Mouse (Mus musculus): Measurements from ENCODE around the gene Krtcap2.

Krtcap2 gene

DNA sequence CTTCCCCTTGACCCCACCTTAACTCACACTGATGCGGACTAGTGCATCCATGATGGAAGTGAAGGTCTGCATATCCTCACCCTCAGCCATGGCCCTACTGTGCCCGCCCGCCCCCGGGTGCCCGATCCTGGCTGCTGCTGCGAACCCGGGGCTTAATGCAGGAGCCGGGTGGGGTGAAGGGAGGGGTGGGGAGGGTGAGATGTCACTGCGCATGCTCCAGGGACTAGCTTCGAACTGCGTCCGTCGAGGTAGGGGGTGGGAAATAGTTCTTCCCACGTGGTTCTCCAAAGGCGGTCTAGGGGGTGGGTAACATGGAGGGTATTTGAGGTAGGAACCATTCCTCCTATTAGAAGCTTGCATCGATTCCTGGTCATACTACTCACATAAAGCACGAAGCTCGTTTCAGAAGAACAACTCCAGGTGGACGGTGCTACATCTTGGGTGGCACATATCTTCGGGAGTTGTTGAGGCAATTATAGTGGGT lies at the start of gene Krtcap2:
Krtcap2 (plus strand) TSS at position 279 of the 484 bp plus-strand sequence.
- Histone ChIP-seq H3K36me3 (ENCODE audit: insufficient read depth, low read length) (peaks cover 24% of the 10 kb centered on the region), H3K4me1 (replicated peaks; ENCODE audit: low read depth, low read length) (peaks cover 65% of the 10 kb centered on the region), H3K4me3 (replicated peaks; ENCODE audit: low read length) (peak within 1 kb of the TSS; percentile 90), H3K27me3 (ENCODE audit: insufficient read depth, low read length) (peaks cover 35% of the 10 kb centered on the region), H3K9me3 (ENCODE audit: low read length) (no peaks in the 10 kb centered on the region)
- TF ChIP-seq CTCF (conservative IDR thresholded peaks at IDR 0.05; ENCODE audit: low read length) = no peak
- TF ChIP-seq NANOG (IDR thresholded peaks at IDR 0.05; ENCODE audit: borderline replicate concordance, low read length) = no peak
- no peak for TF ChIP-seq POU5F1 (IDR thresholded peaks at IDR 0.05; ENCODE audit: borderline replicate concordance, low read length)

- no peaks in the 10 kb centered on the region for H3K36me3 ChIP-seq (ENCODE audit: insufficient read depth, low read length)
- H3K9me3 ChIP-seq (ENCODE audit: low read length) = no peaks in the 10 kb centered on the region
- peak overlapping the region; percentile 37 for H3K4me3 ChIP-seq (replicated peaks; ENCODE audit: low read length)
- TF ChIP-seq POU5F1 (IDR thresholded peaks at IDR 0.05; ENCODE audit: borderline replicate concordance, low read length) (no peak), CTCF (conservative IDR thresholded peaks at IDR 0.05; ENCODE audit: low read length) (peak; percentile 25)
- no peaks in the 10 kb centered on the region for H3K27me3 ChIP-seq (ENCODE audit: insufficient read depth, low read length)
- H3K4me1 ChIP-seq (replicated peaks; ENCODE audit: low read depth, low read length) = peaks cover 22% of the 10 kb centered on the region
Observed at GRCm38 (mm10) chr3:89195979-89196877, 49.5 kb upstream of the Krtcap2 start.

DNA sequence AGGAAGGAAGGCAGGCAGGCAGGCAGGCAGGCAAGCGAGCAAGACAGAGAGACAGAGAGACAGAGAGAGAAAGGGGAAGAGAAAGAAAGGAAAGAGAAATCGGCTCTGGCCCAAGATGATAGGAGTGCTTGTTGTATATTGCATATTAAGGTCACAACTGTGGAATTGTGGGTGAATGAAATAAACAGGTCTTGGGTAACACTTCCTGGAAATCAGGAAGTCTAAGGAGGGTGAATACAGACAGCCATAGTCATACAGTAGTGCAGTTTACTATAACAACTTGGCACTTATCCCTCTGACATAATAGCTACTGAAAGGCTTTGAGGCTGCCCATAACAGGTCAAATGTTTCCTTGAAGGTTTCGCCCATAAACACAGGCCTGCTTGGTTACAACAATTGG lies 45.9 kb upstream of the Krtcap2 start:
- Histone ChIP-seq H3K4me3 (replicated peaks; ENCODE audit: low read length) (no peak overlapping the region), H3K27me3 (ENCODE audit: insufficient read depth, low read length) (no peaks in the 10 kb centered on the region), H3K4me1 (replicated peaks; ENCODE audit: low read depth, low read length) (peaks cover 36% of the 10 kb centered on the region), H3K9me3 (ENCODE audit: low read length) (no peaks in the 10 kb centered on the region), H3K36me3 (ENCODE audit: insufficient read depth, low read length) (peaks cover 11% of the 10 kb centered on the region)
- TF ChIP-seq NANOG (IDR thresholded peaks at IDR 0.05; ENCODE audit: borderline replicate concordance, low read length) = no peak

DNA sequence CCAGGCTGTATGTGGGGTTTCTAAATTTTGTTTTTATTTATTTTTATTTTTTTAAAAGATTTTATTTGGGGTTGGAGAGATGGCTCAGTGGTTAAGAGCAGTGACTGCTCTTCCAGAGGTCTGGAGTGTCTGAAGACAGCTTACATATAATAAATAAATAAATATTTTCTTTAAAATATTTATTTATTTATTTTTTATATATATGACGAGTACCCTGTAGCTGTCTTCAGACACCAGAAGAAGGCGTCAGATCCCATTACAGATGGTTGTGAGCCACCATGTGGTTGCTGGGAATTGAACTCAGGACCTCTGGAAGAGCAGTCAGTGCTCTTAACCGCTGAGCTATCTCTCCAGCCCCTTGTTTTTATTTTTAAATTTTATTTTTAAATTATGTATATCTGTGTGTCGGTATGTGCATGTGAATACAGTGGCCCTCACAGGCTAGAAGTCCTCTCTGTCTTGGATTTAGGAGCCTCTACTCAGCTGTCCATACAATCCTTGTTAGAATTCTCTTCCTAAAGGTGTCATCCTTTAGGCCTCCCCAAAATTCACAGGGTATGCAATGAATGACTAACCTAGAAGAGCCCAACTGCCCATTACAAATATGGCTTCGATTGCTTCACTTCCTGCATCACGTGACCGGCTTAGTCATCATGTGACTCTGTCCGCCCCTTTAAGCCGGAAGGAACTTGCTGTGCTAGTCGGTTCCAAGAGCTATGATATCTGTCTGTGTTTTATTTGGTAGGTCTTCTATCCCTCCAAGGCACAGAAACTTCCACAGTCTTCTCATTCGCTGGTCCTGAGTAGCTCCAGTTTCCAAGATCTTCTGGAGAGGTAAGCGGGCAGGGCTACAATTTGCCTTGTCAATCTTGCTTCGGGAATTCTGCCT lies 43.3 kb upstream of the Krtcap2 start, which contains the start of gene Gba:
Gba (plus strand) TSS at position 676 of the 889 bp plus-strand sequence.
- Histone ChIP-seq H3K9me3 (ENCODE audit: low read length) (no peaks in the 10 kb centered on the region), H3K36me3 (ENCODE audit: insufficient read depth, low read length) (peaks cover 38% of the 10 kb centered on the region), H3K27me3 (ENCODE audit: insufficient read depth, low read length) (no peaks in the 10 kb centered on the region), H3K4me3 (replicated peaks; ENCODE audit: low read length) (peak within 1 kb of the TSS; percentile 83), H3K4me1 (replicated peaks; ENCODE audit: low read depth, low read length) (peaks cover 18% of the 10 kb centered on the region)
- TF ChIP-seq POU5F1 (IDR thresholded peaks at IDR 0.05; ENCODE audit: borderline replicate concordance, low read length) (no peak), NANOG (IDR thresholded peaks at IDR 0.05; ENCODE audit: borderline replicate concordance, low read length) (no peak), CTCF (conservative IDR thresholded peaks at IDR 0.05; ENCODE audit: low read length) (no peak)

DNA sequence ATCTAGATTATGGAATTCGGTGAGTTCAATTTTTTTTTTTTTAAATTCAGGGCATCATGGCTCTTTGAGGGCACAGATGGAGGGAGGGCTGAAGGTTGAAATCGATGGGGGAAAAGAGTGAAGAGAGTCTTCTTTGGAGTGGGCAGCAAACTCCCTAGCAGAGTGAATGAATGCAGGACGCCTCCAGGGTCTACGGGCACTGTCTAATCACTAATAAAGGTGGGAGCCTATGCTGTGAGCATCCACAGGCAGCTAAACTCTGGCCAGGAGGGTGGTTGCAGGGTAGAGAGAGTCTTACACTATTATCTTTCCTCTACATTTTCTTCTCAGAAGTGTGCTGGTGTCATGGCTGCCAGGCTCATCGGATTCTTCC lies 42.6 kb upstream of the Krtcap2 start:
- Histone ChIP-seq H3K36me3 (ENCODE audit: insufficient read depth, low read length) (peaks cover 44% of the 10 kb centered on the region), H3K4me1 (replicated peaks; ENCODE audit: low read depth, low read length) (peaks cover 22% of the 10 kb centered on the region), H3K4me3 (replicated peaks; ENCODE audit: low read length) (peak overlapping the region; percentile 83), H3K9me3 (ENCODE audit: low read length) (no peaks in the 10 kb centered on the region), H3K27me3 (ENCODE audit: insufficient read depth, low read length) (no peaks in the 10 kb centered on the region)
- TF ChIP-seq CTCF (conservative IDR thresholded peaks at IDR 0.05; ENCODE audit: low read length) = no peak
- TF ChIP-seq NANOG (IDR thresholded peaks at IDR 0.05; ENCODE audit: borderline replicate concordance, low read length) = no peak
- TF ChIP-seq POU5F1 (IDR thresholded peaks at IDR 0.05; ENCODE audit: borderline replicate concordance, low read length) = no peak

GRCm38 (mm10) chr3:89206079-89206478 lies 39.7 kb upstream of the Krtcap2 start:
- TF ChIP-seq NANOG (IDR thresholded peaks at IDR 0.05; ENCODE audit: borderline replicate concordance, low read length) = no peak
- no peak for TF ChIP-seq POU5F1 (IDR thresholded peaks at IDR 0.05; ENCODE audit: borderline replicate concordance, low read length)
- no peak for TF ChIP-seq CTCF (conservative IDR thresholded peaks at IDR 0.05; ENCODE audit: low read length)
- Histone ChIP-seq H3K4me1 (replicated peaks; ENCODE audit: low read depth, low read length) (peaks cover 45% of the 10 kb centered on the region), H3K9me3 (ENCODE audit: low read length) (no peaks in the 10 kb centered on the region), H3K4me3 (replicated peaks; ENCODE audit: low read length) (no peak overlapping the region), H3K36me3 (ENCODE audit: insufficient read depth, low read length) (peaks cover 74% of the 10 kb centered on the region), H3K27me3 (ENCODE audit: insufficient read depth, low read length) (no peaks in the 10 kb centered on the region)

DNA sequence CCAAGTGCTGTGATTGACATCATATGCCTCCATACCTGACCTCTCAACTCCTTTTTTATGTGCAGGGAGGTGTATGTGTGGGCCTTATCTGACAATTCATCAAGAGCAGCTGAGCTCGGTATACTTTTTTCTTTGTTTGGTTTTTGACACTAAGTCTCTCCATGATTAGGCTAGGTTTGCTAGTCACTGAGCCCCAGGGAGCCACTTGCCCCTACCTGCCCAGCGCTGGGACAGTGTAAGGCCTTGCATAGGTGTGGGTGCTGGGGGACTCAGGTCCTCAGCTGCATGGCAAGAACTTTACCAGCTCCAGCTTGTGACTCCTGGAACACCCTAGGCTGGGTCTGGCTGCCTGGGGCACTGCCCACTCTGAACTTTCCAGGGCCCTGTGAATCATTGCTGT lies 39.1 kb upstream of the Krtcap2 start:
- Histone ChIP-seq H3K9me3 (ENCODE audit: low read length) (no peaks in the 10 kb centered on the region), H3K4me3 (replicated peaks; ENCODE audit: low read length) (no peak overlapping the region), H3K36me3 (ENCODE audit: insufficient read depth, low read length) (peaks cover 80% of the 10 kb centered on the region), H3K27me3 (ENCODE audit: insufficient read depth, low read length) (no peaks in the 10 kb centered on the region), H3K4me1 (replicated peaks; ENCODE audit: low read depth, low read length) (peaks cover 47% of the 10 kb centered on the region)
- TF ChIP-seq NANOG (IDR thresholded peaks at IDR 0.05; ENCODE audit: borderline replicate concordance, low read length) (no peak), CTCF (conservative IDR thresholded peaks at IDR 0.05; ENCODE audit: low read length) (no peak), POU5F1 (IDR thresholded peaks at IDR 0.05; ENCODE audit: borderline replicate concordance, low read length) (no peak)

DNA sequence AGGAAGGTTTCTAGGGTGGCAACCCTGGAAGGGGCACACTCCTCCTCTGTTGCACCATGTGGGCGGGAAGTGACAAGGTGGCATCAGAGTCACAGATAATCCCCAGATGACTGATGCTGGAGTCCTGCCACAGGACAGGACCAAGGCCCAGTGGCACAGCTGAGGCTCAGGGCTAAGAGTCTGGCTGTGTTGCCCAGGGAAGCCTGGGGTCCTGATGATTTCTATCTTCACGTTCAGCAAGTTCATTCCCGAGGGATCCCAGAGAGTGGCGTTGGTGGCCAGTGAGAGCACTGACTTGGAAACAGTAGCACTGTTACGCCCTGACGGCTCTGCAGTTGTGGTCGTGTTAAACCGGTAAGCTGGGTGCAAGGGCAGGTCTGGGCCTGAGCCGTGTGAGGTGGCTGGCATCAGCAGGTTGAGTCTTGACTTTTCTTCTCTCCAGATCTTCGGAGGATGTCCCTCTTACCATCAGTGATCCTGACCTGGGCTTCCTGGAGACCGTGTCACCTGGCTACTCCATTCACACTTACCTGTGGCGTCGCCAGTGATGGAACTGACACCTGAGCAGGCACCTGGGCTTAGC lies 37.6 kb upstream of the Krtcap2 start:
- TF ChIP-seq NANOG (IDR thresholded peaks at IDR 0.05; ENCODE audit: borderline replicate concordance, low read length) (no peak), POU5F1 (IDR thresholded peaks at IDR 0.05; ENCODE audit: borderline replicate concordance, low read length) (no peak), CTCF (conservative IDR thresholded peaks at IDR 0.05; ENCODE audit: low read length) (no peak)
- no peaks in the 10 kb centered on the region for H3K27me3 ChIP-seq (ENCODE audit: insufficient read depth, low read length)
- H3K4me1 ChIP-seq (replicated peaks; ENCODE audit: low read depth, low read length) = peaks cover 53% of the 10 kb centered on the region
- H3K9me3 ChIP-seq (ENCODE audit: low read length) = no peaks in the 10 kb centered on the region
- H3K36me3 ChIP-seq (ENCODE audit: insufficient read depth, low read length) = peaks cover 91% of the 10 kb centered on the region
- H3K4me3 ChIP-seq (replicated peaks; ENCODE audit: low read length) = no peak overlapping the region

All from E14TG2a.4 (cell line).